Mouse (Mus musculus) ES-CJ7 (cell line): ENCODE results near the gene Capn9.

Source experiments
- DNase-seq: peaks from one replicate; pipeline ENCODE4 v3.0.0; 2011; ENCODE audit warnings: low read depth, low spot score

The Capn9 gene

DNA sequence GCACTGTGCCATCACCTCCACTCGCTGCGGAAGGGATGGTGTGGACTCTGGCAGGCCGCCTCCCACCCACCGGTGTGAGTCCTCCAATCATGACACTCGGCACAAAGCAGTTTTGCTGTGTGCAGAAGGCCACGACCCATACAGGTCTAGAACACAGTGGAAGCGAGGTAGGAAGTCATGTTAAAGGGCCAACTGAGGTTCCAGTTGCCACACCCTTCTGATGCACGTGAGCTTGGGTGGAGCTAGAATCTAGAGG is 59.3 kb downstream of the Capn9 start:
- no peak for DNase-seq

DNA sequence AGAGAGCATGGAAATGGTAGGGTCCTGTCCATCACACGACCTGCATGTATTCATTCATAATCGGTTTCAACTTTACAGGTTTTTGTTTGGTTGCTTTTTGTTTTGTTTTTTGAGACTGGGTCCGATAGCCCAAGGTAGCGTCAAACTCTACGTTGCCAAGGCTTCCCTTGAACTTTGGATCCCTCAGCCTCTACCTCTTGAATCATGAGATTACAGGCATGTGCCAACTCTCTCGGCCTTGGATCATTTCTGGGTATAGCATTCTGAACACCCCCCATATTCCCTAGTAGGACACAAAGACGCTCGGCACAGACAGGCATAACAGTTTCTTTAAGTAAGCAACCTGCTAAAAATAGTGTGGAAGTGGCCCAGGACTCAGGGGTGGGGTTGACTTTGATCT is 65.7 kb downstream of the Capn9 start:
- DNase-seq = no peak

DNA sequence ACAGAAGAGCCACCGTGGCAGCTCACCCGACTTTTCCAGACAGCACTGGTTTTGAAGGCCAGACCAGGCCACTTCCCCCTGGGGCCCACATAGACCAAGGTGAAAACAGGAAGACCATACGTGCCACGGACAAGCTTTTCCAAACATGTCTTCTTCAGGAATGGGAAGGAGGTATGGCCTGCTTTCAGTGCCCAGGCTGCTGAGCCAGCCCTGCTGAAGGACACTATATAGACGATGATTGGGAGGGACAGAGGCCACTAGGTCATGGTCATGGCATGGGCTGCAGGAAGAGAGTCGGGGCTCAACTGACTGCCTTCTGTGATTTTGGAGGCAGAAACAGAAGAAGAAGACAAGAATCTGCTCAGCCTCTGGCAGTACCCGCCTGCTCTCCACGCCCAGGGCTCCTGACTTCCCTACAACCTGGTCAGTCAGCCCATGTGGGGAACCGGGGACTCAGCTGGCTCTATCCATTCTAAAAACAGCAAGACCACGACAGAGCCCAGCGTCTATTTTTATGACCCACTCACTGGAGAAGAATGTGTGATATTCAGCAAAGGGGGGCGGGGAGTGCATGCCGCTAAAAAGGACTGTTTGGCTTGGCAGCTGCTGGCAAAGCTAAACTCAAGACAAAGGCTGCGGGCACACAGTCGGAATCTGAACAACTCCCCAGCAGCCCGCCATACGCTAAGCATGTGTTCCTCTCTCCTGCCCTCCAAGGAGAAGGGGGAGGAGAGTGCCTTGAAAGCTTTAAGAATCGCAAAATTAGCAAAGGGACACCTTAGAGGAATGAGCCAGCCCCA is 67.8 kb downstream of the Capn9 start:
- DNase-seq = no peak

DNA sequence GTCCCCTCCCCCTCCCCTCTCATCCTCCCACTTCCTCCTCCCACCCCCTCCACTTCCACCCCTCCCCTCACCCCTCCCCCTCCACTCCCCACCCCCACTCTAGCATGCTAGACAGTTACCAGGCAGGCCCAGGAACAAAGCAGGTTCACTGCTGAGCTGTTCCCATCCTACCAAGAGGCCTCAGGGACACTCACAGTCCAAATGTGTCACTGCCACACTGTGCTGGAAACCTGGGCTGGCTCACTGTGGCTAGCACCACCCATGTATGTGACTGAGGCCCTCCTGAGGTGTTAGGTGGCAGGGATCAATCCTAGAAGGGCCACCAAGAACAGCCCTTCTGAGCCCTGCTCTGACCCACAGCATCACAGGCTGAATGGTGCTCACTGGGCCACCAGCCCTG is 72.4 kb downstream of the Capn9 start:
- no peak for DNase-seq

DNA sequence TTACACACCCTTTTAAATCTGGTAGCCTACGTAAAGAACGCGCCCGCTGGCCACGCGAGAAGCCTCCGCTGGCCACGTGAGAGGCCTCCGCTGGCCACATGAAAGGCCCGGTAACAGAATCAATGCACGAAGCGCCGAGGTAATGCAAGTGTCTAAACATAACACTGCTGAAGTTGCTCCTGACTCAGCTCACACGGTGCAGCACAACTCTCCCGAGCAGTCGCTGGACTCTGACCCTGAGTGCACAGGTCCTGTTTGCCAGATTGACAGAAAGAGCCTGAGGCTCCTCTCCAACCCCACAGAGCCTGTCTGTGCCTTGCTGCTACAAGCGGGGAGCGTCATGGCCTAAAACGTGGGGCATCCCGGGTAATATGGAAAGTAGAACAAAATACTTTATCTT is 75.9 kb downstream of the Capn9 start:
- no peak for DNase-seq

DNA sequence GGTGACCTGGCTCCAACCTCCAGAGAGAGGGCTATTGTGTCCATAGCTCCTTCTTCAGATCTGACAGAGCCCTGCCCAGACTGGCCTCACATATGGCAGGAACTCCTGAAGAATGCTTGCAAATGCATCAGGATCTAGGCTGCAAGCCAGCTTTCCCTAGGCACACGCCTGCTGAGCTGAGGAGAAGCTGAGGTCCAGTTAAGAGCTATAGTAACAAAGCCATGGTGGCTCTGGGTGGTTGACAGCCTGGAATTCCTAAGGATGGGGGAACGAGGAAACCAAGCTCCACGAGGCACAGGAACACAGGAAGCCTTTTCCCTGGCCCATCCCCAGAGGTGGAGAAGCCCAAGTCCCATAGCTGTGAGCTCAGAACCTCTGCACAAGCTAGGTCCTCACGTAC is 76.6 kb downstream of the Capn9 start:
- DNase-seq = no peak

DNA sequence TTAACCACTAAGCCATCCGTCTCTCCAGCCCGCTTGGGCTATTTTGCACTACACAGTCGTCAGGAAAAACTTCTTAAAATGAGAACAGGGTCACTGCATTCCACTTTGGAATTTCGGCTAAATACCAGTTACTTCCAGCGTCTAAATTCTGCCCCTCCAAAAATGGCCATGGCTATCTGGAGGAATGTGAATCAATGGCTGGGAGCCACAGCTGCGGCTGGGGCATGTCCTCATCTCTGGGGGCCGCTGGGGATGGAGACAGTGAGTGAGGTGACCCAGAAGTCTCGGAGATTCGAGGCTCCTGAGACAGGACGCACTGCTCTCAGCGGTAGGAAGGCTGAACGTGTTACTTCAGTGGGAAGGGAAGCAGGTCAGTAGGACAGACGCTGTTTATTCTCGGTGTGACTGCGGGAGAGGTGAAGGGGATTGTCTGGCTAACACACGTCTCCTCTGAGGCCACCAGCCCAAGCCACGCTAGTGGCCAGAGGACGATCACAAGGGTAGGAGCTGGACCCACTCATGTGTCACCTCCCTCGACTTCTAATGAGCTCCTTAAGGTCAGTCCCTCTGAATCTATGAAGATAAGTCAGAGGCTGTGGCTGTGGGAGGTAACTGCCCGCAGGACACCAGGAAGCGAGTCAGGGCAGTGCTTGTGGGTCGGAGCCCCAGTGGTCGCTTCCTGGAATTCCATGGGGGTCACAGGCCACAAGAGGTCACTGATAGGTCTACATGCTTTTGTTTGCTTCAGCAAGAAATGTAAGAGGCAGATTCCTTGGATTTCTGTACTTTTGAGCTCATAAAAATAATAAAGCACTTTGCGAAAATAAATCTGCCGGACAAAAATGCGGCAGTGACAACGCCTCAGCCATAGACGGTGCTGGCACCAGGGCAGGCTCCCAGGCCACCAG is 77.9 kb downstream of the Capn9 start:
- DNase-seq = no peak

DNA sequence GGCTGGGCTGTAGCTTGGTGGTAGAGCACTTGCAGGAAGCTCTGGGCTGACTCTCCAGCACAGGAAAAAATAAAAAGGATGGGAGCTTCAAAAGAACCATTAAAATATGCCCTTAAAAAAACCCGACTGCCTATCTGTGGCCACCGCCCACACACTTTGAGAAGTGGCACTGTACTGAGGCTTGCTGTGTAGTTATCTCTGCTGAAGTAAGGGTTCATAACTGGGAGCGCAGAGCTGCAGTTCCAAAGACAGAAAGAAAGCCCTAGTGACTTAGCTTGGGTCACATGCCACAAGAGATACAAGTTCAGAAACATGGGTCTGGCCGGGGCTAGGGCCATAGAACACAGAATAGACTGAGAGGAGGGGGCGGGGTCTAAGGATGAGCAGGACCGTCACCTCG is 82.0 kb downstream of the Capn9 start:
- no peak for DNase-seq

DNA sequence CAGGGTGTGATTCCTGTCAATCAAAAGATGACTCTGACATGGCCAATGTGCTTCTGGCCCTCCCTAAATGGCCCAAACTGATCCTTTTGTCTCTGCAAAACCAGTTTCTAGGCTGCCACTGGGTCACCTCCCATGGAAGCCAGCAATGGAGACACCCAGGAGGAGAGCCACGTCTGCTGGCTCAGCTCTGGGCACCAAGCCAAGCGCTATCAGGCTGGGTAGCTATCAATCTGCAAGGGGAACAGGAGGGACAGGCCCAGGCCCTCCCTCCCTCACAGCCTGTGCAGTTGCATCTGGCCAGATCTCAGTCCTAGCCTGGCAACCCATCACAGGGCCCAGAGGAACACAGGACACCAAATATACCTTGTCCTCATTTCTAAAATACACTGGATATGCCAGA is 82.5 kb downstream of the Capn9 start:
- DNase-seq = no peak

DNA sequence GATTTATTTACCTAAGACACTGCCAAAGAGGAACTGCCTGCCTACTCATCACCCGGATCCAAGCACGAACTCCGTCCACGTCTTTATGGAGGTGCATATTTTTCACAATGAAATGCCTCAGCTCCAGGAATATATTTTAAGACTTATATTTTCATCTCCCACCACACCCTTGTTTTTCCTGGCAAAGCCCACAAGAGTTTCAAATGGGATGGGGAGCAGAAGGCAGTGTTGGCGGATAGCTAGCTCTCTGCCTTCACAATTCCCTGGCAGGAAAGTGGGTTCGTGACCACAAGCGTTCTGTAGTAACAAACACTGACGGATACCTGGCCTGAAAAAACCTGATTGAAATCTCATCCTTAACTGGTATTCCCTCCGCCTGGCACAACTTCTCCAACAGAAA is 85.9 kb downstream of the Capn9 start:
- DNase-seq = no peak

DNA sequence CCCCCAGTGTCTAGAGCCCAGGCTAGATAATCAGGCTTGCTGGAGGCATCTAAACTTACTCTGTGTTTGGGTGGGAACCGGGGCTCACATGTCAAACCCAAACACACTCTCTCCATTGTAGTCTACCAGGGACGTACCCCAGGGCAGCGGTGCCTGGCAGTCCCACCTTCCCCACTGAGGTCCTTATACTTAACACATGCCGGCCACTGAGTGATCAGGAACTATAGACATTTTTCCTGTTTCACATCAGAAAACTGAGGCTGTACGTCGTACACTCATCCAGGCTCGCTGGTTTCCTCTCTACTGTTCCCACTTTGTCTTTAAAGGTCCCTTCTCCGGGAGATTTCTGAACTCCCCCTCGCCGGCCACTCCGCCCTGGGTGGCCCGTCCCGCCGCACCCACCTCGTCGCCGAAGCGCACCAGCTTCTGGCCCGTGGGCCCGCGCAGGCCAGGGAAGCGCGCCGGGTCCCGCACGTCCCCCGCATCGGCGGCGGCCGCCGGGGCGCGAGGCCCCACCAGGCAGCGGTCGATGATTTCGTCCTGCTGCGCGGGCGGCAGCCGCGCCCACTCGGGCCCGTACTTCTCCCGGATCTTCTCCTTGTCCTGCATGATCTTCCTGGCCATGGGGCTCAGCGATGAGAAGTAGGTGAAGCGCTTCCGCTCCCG is 86.7 kb downstream of the Capn9 start:
- DNase-seq = no peak

DNA sequence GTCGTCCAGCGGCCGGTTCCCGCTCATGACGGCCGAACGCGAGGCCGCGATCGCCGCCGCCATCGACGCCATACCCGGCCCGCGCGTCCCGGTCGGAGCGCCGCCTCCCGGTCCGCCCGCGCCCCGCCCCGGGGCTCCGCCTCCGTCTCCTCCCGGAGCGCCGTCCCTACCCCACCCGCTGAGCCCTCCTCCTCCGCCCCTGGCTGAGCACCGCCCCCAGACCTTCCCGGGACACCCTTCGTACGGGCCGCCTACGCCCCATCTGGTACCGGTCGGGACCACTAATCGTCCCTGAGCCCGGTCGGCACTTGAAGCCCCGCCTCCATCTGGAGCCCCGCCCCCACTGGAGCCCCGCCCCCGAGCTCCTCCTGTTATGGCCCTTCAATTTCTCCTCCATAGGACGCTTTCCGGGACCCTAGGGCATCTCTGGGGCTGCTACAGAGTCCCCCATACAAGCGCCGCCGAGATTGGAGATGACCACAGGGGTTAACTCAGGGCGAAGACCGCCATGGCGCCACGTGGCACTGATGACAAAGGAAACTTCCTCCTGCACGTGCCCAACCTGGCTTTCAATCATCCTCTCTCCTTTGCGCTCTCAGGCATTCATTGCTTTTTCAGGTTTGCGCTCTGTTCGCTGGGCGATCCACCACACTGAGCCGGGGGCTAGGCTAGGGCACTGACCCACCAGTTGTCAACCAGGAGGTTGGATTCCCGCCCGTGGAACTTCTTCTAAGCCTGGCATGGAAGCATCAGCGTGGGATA is 87.4 kb downstream of the Capn9 start, which contains the start of gene 2310022B05Rik:
Gene 2310022B05Rik (minus strand): TSS at position 258 of the 762 bp plus-strand sequence.
- DNase-seq = peak; percentile 80

DNA sequence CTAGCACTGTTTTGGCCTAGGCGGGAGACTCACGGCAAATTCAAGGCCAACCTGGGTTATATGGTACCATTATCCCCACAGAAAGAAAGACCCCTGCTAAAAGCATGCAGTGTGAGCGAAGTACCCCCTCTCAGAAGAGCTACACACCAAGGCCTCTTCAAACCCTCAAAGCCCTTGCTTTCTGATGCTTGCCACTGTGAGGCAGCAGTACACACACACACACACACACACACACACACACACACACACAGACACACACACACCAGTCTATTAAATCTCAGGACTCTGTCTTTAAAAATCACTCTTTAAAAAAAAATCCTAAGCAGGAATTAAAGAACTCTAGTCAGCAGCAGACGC is 87.9 kb downstream of the Capn9 start:
- DNase-seq = peak; percentile 30

DNA sequence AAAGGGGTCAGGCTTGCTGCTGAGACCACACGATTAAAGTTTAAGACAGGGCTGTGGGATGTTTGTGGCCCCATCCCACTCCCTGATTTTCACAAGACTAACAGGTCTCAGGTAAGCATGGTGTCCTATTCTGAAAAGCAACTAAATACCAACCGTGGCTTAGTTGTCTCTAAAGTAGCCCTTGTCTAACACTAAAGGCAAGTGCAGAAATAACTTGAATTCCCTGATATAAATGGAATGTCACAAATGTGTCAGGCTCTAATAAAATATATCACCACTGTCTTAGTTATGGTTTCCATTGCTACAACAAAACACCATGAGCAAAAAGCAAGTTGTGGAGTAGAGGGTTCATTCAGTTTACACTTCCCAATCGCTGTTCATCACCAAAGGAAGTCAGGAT is 88.5 kb downstream of the Capn9 start:
- DNase-seq = no peak
